Mouse (Mus musculus): Measurements from ENCODE around the gene Nos1. TPM values are rescaled to one million over a fixed set of nuclear protein-coding genes. Genes with fewer than 3 reads are reported as not detected.

The Nos1 gene
- total RNA-seq (2021), result 10 to 100 TPM; 30.9 to 33.4 TPM
- long read RNA-seq, experiment 1, partial matches to known transcripts, result 0 of 4 reads
- long read RNA-seq, experiment 1, other reads (novel, unspliced or antisense), result 4 of 4 reads
- long read RNA-seq, experiment 2, partial matches to known transcripts, result 1 of 6 reads
- long read RNA-seq, experiment 2, other reads (novel, unspliced or antisense), result 5 of 6 reads

GRCm38 (mm10) chr5:117780681-117781080 is at the start of gene Nos1:
Gene Nos1, plus strand, starts transcription at chr5:117781032.
- peak; percentile 59 to 64 for DNase-seq
- intact Hi-C loops (cut with DNase I), result loop anchor here (1.0 kb wide), 1 partner anchor 22 kb away; no protein-coding TSS in a partner anchor

GRCm38 (mm10) chr5:117731311-117731710 is 49.5 kb upstream of the Nos1 start:
- intact Hi-C loops (cut with DNase I), result no loop called here
- no peak for DNase-seq

DNA sequence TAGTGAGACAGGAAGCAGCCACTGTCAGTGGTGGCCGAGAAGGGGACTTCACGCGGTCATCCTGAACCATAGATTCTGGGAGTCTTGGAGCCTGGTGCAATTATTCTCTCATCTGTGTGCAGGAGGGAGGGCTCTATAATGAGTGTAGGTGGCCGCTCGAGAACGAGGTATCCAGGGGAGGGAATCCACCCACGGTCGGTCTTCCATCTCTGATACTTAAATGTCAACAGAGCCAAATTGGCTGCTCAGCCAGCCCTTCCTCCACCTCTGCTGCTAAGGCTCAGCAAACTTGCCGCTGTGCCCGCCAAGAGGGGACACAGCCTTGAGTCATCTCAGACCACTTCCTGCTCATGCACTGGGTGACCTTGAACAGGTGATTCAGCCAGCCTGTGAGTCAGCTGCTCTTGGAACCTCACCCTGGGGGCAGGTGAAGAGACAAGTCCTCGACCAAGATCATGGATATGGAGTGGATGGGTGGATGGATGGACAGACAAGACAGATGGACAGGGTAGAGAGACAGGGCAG is 36.1 kb upstream of the Nos1 start:
- intact Hi-C loops (cut with DNase I), result no loop called here
- DNase-seq, result no peak

DNA sequence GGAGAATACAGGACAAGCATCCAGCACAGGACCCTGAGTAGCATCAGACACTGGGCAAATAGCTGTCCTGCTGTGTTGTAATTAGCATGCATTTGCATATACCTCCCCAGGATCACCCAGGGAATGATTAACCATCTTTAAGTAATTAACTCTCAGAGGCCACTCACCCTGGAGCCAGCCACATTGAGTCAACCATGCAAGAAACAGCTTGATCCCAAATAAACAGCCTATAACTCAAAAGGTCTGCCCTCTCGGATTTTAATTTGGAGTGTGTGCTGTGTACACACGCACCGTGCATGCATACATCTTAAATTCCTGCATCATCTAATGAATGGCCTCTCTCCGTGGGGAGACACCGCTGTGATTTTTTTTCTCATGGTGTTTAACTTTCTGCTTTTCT is 31.5 kb upstream of the Nos1 start:
- no peak for DNase-seq
- intact Hi-C loops (cut with DNase I), result no loop called here

GRCm38 (mm10) chr5:117757696-117758482 is 22.9 kb upstream of the Nos1 start:
- intact Hi-C loops (cut with DNase I), result no loop called here
- no peak for DNase-seq

DNA sequence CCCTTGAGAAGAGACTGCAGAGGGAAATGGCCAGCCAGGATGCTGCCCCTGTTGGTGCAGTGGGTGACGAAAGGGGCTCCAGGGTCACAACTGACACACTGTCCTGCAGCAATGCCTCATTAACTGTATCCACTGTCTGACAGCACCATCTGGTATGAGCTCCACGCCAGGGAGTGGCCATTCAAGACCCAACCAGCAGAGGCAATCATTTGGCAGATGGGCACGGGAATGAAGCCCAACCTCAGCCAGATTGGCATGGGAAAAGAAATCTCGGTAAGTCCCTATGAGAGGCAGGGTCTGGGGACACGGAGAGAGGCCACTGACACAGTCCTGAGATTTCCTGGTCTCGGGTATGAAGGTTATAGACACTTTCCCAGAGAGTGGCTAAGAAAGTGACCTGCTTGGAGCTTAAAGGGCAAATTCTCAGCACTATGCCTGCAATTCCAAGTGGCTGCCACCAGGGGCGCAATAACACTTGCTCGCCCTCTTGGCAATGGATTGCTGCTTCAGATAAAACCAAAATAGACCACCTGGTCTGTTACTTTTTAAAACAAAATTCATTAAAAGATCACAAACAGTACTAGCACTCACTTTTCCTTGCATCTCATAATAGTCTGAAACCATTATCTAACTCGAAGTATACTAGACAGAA is 19.5 kb upstream of the Nos1 start:
- intact Hi-C loops (cut with DNase I), result no loop called here
- DNase-seq, result no peak

GRCm38 (mm10) chr5:117764496-117764895 is 16.3 kb upstream of the Nos1 start:
- no peak for DNase-seq

GRCm38 (mm10) chr5:117779175-117779574 is 1.7 kb upstream of the Nos1 start:
- peak; percentile 70 to 78 for DNase-seq
- intact Hi-C loops (cut with DNase I), result loop anchor here (5.0 kb wide), 1 partner anchor 48 kb away; no protein-coding TSS in a partner anchor

More at GRCm38 (mm10) chr5:117764496-117764895, 16.3 kb upstream of the Nos1 start:
- intact Hi-C loops (cut with DNase I), result no loop called here

GRCm38 (mm10) chr5:117781178-117781577 is 346 bp downstream of the Nos1 start:
- no peak for DNase-seq
- intact Hi-C loops (cut with DNase I), result no loop called here

DNA sequence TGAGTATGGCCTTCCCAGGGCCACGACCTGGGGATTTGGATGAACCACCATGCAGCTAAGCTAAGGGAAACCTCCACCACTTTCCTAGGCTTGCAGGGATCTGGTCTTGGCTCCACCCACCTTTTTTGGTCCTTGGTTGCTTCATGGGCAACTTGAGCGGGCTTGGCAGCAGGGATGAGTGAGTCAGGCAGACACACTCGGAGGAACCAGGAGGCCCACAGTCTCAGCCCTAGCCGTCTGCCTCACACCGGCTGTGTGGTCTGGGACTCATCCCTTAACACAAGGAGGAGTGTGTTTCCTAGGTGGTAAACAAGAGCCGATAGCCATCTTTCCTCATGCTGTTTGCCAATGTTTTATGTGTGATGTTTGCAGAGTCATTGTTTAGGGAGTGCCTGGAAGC is 9.2 kb downstream of the Nos1 start:
- intact Hi-C loops (cut with DNase I), result no loop called here
- no peak for DNase-seq

- intact Hi-C loops (cut with DNase I), result no loop called here
- no peak for DNase-seq
These were observed 11.0 kb downstream of the Nos1 start for GRCm38 (mm10) chr5:117791875-117792274.

DNA sequence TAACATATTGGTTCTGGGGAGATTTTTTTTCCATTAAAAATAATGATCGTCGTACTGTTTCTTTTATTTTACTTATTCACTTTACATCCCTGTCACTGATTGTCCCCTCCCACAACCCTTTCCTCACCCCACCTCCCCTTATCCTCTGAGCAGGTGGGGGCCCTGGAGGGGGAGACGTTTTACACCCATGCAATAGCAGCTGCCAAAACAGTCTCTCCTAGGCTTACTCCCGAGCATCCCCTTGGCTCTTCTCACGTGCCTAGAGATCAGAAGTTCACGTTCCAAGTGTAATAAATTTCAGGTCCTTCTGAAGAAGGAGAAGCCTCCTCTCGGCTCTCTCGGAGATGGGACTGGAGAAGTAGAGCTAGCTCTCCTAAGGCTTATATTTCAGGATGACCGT is 20.0 kb downstream of the Nos1 start:
- DNase-seq, result no peak
- intact Hi-C loops (cut with DNase I), result no loop called here

DNA sequence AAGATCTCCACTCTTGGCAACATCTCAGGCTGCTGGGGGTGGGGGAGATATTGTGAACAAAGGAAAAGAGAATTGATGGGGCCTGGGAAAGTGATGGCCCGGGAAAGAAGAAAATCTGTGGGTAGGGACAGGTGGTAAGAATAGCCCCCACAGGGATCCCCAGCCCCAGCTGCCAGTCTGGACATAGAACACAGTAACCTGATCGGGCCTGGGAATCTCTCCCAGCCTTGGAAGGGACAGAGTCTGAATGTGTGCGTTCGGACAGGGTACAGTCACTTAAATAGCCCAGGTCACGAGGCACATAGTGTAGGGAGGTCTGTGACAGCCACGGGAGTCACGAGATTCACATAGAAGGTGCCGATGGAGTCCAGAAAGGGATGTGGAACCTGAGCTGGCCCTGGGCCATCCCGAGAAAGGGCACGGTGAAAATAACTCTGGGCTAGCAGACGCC is 21.3 kb downstream of the Nos1 start:
- intact Hi-C loops (cut with DNase I), result loop anchor here (1.0 kb wide), 1 partner anchor 22 kb away; no protein-coding TSS in a partner anchor
- peak; percentile 48 to 67 for DNase-seq

DNA sequence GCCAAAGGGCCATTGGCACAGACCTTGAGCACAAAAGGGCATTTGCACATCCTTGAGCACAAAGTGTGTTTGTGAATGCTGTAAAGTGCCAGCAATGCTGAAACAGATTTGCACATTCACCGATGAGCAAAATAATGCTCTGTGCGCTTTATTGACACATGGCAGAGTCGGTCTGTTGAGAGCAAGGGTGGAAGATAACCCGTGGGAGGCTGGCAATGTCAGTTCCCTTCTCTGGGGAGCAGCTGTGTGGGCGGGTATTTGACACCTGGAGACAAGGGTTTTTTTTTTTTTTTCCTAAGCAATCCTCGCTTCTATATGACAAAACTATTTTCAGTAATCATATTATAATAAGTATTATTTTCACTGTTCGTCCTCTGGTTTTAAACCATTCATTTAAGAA is 22.7 kb downstream of the Nos1 start:
- intact Hi-C loops (cut with DNase I), result no loop called here
- DNase-seq, result no peak

DNA sequence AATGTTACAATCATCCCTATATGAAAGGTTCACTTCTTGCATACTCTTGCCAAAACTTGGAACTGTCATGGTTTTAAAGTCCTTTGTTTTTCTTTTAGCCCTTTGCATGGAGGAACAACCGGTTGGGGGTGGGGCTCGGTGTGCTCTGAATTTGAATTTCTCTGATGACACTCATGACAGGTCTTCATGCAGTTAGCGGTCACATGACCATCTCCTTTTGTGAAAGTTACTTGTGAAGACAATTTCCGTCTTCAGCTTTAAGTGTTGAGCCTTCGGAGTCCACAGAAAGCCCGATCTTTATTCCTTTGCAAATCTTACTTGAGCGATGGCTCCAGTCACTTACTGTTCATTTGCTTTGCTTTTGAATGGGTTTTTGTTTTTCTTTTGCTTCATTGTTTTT is 30.1 kb downstream of the Nos1 start:
- intact Hi-C loops (cut with DNase I), result no loop called here
- DNase-seq, result no peak

DNA sequence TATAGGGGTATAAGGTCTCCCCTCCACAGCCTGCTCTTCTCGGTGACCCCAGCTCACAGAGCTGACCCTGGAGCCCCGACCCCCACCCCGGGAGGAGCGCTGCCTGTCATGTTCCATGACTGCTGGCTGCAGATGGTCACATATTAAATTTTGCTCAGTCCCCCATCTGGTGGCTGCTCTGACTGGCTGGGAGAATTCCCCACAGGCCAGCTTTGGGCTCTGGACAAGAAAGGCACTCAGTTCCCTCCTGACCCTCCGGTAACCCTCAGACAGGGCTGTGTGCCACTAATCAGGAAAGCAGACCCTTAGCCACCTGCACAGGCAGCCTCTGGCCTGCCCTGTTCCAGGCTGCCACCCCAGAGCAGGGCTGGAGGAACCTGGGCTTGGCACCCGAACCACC is 38.0 kb downstream of the Nos1 start:
- intact Hi-C loops (cut with DNase I), result no loop called here
- no peak for DNase-seq

DNA sequence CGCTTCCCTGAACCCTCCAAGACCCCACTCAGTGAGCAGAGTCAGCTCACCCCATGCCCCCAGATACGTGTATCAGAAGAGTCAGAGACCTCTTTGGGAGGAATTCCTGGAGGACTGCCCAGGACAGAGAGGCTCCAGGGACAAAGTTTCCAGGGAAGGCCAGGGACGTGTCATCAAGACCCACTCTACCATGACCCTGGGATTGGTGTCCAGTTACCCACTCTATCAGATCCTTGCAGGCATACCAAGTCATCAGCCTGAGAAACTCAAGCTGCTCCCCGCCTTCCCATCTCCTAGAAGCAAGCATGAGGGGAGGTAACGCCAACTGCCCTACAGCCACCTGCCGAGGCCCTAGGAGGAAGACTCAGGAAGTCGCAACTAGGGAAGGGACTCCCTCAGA is 39.6 kb downstream of the Nos1 start:
- intact Hi-C loops (cut with DNase I), result no loop called here
- no peak for DNase-seq

DNA sequence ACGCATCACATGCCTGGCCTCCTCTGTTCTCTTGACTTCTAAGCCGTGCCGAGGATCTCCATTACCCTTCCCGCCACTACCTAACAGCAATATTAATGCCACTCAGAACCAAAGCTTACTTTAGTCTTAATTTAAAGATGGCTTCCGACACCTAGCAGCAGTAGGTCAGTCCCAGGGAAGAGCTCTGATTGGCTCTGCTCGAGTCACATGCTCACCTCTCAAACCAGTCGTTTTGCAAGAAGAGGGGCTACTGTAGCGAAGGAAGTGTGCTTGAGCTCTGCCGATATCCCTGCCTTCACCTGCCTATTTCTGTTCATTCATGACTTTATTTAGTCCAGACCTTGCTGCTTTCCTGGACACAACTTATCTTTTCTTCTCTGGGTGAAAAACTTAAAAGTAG is 43.0 kb downstream of the Nos1 start:
- intact Hi-C loops (cut with DNase I), result no loop called here
- DNase-seq, result no peak

- intact Hi-C loops (cut with DNase I), result no loop called here
These were observed 43.7 kb downstream of the Nos1 start for GRCm38 (mm10) chr5:117824486-117824885.

DNA sequence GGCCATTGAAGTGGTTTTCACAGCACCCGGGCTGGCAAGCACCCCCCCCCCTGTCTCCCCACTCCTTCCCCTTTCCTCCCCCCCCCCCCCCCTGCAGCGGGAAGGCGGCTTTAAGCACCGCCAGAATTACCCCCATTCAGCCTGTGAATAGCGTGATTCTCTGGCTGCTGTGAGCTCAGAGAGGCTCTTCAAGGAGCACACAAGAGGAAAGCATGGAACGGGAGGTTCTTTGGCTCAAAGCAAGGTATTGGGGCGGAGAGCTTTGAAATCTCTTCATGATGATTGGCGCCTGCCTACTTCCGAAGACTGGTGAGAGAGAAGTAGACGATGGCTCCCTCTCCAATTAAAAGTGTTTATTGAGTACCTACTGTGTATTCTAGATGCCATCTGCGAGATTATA is 44.5 kb downstream of the Nos1 start:
- no peak for DNase-seq
- intact Hi-C loops (cut with DNase I), result loop anchor here (5.0 kb wide), 1 partner anchor 48 kb away; no protein-coding TSS in a partner anchor

More at GRCm38 (mm10) chr5:117824486-117824885, 43.7 kb downstream of the Nos1 start:
- no peak for DNase-seq

GRCm38 (mm10) chr5:117827366-117827765 is 46.5 kb downstream of the Nos1 start:
- no peak for DNase-seq
- intact Hi-C loops (cut with DNase I), result loop anchor here (5.0 kb wide), 1 partner anchor 50 kb away; no protein-coding TSS in a partner anchor
